Mouse (Mus musculus) left cerebral cortex, adult 11 months (tissue): ENCODE results near the gene Exo5.
A peak's percentile ranks its signal among the peaks of the same experiment; 100 is the strongest.

Experiments used
- DNase-seq: peaks from one replicate; pipeline ENCODE4 v3.0.0; 2022; ENCODE audit warnings: low spot score

Exo5 gene

DNA sequence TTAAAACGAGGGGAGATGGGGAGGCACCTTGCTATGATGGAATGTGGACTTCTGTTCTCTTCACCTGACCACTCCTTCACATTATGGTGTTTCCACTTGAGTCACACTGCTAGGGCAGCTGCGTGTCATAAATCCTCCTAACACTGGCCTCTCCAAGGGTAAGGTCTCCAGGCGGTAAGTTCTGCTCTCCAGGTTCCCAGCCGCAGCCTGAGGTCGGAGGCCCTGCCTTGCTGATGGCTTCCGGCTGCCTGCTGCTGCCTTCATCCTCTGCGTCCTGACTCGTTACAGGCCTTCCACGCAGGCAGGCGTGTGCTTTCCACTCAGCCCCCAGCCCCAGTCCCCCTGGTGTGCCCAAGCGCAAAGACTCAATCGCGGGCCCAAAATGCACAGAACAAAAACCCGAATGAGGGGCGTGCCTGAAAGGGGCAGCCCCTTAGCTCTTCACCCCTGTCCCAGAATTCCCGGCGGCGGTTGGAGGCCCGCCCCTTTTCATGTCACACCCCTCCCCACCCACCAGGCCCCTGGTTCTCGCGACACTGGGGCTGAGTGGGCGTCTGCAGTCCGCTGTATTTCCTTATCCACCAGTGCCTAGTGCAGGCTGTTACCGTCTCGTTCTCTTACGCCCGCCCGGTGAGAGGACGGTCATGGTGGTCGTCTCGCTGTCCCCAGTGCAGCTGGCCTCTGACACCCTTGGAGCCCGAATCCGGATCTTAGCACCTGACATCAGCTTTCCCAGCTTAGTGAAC is at the start of gene Exo5:
Gene Exo5, minus strand, starts transcription at position 464 of the 746 bp plus-strand sequence.
- peak; percentile 82 for DNase-seq

DNA sequence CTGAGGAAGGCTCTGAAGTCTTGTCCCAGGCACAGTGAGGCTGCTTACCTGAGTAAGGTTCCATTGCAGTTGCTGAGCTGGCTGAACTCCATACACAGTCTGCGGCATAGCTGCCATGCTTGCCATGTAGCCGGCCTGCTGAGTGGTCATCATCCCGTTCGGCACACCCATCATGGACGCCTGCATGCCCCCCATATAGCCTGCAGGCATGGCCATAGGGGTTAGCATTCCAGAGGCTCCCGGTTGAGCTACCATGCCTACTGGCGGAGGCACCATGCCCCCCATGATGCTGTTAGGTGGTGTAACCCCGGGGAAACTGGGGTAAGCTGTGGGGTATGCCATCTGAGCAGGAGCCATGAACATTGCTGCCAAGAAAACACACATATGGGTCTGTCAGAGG is 47.0 kb upstream of the Exo5 start:
- DNase-seq: no peak

DNA sequence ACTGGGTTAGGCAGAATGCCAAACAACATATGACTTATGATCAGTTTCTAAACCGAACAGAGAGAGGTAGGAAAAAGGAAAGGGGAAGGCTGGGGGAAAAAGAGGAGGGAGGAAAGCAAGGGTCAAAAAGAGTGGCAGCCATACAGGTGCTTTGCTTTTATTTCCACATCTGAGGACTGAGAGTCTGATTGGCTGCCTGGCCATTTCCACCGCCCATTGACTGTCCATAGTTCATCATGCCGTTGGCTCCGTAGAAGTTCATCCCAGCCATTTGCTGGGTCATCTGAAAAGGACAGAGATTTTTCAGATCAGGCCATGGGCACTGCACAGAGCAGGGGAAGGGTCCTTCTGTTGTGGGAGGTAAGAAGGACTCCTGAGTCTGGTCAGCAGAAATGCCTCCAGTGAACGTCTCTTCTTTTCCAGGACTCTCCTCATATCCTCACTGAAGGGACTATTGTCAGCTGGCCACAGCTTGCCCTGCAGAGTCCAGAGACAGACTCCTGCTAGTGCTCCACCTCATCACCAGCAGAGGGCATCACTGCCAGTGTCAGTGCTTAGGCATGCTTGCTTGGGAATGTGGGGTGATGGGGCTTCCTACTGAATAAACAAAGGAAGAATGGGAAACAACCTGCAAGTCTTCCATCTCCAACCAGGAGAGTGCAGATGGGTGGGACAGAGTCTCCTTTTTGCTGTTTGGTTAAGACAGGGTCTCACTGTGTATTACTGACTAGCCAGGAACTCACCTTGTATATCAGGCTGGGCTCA is 44.7 kb upstream of the Exo5 start:
- DNase-seq: no peak

DNA sequence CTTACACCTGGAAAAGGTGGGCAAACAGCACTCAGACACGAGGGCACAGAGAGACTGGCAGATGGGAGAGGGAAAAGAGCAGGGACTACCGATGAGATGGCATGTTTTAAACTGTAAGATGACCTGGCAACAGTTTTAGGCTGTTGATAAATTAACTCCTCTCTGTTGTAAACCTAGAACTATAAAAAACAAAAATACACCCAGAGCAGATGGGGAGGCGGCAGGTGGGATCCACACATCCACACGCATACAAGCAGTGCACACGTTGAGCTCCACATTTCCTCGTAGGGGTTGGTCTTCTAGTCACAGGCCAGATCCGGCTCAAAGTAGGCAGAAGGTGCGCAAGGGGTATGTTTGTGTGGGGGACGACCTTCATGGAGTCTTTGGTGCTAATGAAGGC is 43.7 kb upstream of the Exo5 start:
- DNase-seq: no peak

DNA sequence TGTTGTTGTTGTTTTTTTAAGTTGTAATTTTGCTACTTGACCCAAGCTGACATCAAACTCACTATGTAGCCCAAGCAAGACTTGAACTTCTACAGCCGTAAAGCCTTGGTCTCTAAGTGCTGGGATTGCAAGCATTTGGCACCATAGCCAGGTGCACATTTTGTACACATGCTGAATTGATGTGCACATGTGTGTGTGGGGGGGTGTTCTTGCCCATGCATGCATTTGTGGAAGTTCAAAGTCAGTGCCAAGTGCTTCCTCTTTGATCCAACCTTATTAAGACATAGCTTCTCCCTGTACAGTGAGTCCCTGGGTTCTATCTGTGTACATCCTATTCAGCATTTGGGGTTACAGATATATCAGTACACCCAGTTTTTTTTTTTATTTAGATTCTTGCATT is 30.8 kb upstream of the Exo5 start:
- no peak for DNase-seq

DNA sequence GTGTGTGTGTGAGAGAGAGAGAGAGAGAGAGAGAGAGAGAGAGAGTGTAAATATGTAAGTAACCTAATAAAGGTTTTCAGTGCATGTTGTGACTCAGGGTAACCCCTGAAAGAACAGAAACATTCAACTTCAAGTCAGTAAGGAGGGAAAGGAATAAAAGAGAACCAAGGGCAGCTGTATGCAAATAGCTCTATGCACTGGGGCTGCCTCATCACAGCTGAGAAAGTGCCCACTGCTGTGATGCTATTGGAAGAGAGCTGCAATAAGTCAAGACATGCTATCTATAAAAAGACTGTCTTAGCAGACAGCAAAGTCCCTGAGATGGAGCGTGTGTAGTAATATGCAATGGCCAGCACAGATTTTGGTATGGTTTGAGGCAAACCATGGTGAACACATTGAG is 28.9 kb upstream of the Exo5 start:
- DNase-seq: no peak

DNA sequence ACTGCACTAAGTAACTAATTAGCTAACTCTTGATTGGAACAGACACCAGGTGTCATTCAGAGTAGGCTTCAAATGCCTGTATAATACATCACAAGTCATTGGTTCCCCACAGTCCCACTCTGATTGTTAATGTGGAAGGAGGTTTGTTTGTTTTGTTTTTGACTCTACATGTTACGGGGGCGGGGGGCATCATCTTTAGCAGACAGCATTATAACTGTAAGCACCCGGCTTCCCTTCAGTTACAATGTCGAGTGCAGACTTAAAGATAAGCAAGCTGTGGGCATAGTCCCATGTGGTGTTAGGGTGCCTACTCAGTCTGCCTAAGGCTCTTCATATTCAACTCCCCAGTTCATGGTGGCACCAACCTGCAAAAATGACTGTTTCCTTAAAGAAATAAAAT is 28.2 kb upstream of the Exo5 start:
- DNase-seq: no peak

DNA sequence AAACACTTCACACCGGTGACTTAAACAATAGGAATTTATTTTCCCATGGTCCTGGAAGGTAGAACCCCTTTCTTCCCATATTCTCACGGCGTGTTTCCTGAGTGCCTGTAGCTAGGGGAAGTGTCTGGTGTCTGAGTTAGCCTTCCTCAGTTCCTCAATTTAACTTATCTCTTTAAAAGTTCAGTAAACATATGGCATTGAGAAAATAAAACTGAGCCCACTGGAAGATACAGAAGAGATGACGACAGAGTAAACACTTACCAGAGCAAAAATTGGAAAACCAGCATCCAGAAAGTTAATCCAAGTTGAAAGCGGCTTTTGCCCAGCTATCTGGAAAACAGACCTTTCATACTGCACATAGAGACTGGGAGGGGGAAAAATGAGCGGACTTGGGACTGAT is 27.3 kb upstream of the Exo5 start:
- no peak for DNase-seq

DNA sequence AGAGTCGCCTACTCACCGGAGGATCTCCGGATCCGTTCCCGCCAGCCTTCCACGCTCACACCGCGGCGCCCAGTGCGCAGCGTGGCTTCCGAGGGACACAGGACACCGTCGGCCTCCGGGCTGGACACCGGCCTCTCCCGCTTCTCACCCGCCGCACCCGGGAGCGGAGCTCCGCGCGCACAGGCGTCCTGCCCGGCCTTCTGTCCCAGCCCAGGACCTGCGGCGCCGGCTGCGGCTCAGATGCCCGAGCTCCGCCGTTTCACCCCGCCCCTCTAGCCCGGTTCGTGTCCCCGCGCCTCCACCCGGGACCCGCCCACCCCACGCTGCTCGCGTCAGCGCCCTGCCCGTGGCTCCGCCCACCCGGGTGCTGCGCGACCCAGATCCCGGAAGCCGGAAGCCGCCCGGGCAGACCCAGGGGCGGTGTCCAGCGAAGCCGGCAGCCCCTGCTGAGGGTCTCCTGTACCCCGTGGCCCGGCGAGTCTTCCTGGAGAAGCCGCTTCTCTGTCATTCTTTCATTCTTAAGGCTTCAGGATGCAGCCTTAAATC is 26.7 kb upstream of the Exo5 start, which contains the start of gene Zfp69:
Gene Zfp69, minus strand, starts transcription at position 272 of the 546 bp plus-strand sequence.
- DNase-seq: peak; percentile 80

DNA sequence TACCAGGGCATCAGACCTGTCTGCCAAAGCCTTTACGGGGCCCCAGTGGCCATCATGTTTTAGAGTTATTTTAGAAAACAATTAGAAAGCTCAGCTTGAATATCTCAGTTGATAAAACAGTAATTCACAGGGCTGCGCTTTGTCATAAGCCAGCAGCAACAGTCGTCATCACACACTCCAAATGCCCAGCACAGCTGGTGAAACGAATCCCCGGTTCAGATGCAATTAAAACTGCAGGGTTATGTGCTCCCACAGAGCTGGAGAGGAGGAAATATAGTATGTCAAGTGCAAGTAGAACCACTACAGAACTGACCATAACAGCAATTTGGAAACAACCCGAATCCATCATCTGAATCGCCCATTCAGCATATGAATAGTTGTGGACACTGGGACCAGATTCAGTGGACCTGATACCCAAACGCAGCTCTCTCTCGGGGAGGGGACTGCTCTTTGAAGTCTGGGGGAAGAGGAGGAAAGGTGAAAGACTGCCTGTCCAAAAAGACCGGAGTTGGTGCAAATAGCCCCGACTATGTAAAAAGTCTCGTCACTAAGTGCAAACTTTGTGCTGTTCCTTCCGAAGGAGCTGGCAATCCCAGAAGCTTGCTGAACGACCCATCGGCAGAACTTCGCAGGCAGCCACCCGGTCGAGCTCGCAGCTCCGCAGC is 26.1 kb upstream of the Exo5 start:
- DNase-seq: no peak

DNA sequence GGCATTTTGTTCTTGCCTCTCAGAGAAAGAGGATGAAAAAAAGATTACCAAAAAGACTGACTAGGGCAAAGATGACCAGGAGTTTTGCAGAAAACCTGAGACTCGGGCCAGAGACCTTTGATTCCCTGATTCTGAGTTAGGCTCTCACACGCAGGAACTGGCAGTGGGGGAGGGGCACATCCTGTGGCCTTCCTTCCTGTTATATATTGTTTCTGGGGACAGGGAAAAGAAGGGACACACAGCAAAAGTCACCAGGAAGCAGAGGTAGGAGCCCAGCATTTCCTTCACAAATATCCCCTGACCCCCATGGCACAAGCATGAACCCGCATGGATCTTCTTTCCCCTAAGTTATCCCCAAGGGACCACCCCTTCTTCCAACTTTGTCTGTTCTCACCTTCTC is 24.1 kb upstream of the Exo5 start:
- no peak for DNase-seq

DNA sequence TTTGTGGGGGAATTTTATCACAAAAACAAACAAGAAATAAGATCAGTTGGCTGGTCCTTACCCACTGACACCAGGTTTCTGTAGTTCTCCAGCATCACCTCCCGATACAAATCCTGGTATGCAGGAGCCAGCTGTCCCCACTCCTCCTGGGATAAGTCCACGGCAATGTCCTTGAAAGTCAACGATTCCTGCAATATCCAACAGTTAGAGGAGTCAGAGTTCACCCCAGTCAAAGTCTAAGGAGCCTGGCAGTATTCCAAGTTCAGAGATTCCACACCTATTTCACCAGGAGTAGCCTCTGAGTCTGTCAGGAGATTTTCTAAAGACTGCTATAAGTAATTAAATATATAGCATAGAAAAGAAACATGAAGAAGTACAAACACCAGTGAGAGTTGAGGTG is 10.2 kb upstream of the Exo5 start:
- DNase-seq: no peak

DNA sequence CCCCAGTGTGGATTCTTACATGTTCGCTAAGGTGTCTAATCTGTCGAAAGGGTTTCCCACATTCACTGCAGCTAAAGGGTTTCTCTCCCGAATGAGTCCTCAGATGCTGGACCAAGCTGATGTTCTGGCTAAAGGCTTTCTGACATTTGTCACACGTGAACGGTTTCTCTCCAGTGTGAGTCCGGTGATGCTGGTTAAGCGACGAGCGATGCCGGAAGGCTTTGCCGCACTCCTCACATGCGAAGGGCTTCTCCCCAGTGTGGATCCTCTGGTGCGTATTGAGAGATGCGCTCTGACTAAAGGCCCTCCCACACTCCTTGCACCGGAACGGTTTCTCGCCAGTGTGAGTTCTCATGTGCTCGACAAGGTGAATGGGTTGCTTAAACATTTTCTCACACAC is 5.9 kb upstream of the Exo5 start:
- no peak for DNase-seq

DNA sequence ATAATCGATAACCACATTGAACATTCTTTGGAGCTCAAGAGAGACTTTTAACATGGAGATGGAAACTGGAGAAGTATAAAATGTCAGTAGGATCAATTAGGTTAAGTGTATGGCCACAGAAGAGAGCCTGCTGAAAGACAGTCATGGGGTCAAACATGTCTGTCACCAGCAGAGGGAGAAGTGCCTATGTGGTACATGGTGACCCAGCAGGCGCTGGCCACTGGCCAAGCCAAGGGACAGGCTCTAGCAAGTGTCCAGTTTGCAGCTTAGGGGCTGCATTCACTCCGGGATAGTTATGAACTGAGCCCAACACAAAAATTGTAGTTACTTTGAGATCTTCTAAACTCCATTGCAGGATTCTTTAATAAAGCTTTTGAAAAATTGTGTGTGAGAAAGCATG is 3.9 kb upstream of the Exo5 start:
- no peak for DNase-seq

DNA sequence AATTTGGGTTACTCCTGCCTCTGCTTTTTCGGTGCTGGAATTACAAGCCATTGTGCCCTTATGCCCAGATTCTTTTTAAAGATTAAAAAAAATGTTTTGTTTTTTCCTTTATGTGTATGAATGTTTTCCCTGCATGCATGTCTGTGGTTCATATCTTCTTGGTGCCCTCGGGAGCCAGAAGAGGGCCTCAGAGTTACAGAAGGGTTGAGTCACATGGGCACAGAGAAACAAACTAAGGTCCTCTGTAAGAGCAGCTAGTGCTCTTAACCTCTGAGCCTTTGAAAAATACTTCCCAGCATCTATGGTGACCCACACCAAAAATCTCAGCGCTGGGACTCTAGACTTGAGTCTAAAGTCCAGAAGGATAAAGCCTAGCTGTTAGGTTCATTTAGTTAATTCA is 569 bp upstream of the Exo5 start:
- DNase-seq: no peak

DNA sequence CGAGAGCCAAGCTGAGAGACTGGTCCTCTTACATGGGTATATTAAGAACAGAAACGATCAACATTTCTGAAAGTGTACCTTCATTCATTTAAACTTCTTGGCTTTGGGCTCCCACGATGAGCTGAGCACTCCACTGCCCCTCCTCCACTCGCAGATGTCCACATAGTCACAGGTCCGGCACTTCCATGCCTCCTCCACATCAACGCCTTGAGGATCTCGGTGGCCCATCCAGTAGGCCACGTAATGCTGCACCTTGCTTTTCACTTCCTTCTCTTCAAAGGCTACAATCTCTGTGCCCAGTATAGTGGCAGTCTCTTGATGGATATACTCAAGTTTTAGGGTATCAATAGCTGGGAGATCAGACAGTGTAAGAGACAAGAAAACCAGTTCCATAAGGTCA is 3.4 kb downstream of the Exo5 start:
- no peak for DNase-seq

DNA sequence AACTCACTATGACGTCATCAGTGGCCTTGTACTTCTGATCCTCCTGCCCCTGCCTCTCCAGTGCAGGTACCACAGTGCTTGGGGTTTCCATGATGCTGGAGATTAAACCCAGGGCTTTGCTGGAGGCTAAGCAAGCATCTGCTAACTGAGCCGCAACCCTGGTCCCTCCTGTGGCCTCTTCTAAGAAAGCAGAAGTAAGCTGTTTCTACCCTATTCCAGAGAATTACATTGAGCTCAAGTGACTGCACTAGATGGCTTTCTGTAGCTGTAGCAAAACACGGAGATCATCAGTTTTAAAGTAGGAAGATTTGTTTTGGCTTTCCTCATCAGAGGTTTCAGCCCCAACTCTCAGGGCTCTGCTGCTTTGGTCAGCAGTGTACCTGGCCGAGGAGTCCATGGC is 10.3 kb downstream of the Exo5 start:
- no peak for DNase-seq

DNA sequence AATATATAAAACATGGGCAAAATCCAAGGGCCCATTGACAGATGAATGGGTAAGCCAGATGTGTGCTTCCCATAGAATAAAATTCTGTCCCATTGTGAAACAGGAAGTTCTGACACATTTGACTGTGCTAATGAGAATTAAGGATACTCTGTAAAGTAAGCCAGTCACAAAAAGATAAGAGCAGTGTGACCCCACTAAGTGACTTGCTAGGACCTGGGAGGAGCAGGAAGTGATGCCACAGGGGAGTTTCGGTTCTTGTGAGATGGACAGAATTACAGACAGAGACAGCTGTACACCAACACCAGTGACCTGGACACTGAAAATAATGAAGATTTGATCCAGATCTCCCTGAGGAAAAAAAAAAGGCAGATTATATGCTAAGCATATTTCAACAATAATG is 11.0 kb downstream of the Exo5 start:
- DNase-seq: no peak

DNA sequence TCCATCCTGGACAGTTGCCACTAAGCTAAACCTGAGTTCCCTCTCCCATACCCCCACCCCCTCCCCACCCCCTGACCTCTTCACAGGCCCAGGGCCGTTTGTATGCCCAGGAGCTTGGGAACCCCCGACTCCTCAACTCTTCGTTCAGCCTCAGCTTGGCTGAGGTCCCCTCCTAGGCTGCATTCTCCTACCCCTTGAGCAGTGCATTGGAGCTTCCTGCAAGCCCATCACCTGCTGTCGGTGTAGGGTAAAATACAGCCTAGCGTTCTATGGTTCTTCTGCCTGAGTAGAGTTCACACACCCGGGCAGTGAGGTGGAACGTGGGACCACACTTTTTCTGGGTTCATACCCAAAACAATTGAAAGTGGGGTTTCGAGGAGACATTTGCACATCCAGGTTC is 11.4 kb downstream of the Exo5 start:
- DNase-seq: no peak

DNA sequence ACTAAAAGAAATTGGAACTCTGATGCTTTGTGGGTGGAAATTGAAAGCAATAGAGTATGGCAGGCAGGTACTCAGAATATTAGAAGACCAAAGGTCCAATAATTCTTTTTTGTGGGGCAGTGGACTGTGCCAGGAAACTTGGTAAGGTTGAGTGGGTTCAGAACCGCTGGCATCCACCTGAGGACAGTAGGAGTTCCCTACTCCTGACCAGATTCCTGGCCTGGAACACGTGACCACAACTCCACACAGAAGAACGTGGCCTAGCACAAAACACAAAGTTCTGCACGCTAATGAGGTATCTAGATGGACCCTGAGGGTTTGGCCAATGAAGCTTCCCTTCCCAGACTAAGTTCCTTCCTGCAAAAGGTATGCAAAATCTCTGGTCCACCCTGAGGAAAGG is 12.0 kb downstream of the Exo5 start:
- DNase-seq: no peak

DNA sequence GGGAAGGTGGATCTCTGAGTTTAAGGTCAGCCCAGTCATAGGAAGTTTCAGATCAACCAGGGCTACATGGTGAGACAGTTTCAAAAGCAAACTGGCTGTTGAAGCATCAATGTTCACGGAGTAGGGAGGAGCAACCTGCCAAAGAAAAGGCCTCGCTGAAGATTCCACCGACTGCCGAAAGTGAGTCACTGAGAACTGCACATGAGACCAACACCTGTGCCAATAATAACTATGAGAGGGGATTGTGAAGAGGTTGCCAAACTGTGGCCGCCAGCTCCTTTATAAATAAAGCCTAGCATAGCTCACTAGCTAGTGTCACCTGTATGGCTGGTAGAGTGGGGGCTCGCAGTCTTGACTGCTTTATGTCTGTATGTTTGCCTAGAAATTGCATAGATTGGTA is 13.7 kb downstream of the Exo5 start:
- DNase-seq: no peak

DNA sequence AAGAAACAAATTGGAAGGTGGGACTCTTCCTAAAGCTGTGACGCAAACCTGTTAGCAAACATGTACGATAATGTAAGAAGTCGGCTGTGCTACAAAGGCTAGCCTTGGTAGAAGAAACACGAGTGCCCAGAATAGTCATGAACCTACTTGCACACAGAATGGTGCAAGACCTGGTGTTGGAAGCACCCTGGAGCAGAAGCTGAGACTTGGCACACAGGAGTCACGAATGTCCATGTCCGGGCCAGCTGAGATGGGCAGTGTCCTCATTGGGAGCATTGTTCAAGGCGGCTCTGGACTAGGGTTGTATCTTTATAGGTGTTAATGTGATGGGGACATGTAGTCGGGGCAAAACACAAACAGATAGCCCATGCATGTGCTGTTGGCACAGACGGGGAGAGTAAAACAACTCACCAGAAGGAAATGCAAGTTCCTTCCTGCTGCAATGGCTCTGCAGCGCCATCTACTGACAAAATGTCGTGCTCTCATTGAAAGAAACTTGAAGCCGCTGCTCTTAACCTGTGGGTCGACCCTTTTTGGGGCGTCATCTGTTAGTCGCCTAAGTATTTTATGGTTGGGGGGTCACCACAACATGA is 15.2 kb downstream of the Exo5 start:
- no peak for DNase-seq

DNA sequence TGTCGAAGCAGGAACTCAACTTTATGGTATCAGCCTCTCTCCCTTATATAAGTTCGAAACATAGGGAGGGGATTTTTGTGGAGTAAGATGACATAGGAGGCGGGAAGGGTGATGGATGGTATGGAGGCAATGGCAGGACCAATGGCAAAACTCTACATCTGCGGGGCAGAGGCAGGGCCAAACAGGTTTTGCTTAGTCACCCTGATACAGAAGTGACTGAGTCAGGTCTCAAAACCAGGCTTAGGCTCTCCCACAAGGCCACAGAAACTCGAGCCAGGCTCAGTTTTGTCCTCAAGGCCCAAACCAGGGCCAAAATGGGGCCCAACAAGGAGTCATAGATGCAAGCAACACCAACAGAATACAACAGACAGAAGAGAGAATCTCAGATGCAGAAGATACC is 19.2 kb downstream of the Exo5 start:
- no peak for DNase-seq
